Comparison of ENCODE assay signal across 10 mouse cellular contexts in the genomic region with DNA sequence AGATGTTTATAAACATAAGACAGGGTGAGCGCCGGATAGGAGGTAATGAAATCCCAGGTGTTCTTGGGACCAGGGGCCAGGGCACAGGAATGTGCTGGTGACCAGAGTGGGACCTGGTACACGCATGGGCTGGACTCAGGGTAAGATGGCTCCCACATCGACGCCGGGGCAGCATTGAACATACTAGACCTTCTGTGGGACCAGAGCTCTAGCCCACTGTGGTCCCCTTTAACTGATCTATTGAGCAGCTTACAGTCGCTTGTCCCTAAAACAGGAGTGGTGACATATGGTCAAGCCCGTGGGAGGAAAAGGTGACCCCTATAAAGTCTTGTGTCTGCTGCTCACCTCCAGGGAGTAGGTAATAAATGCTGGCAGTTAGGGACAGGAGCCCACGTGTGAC.
DNase-seq lines count a peak whose midpoint lies in the region; ATAC-seq and TF ChIP-seq lines count a peak whose summit lies in the region.
"Had no signal": no experiment of that assay in that cellular context is flagged by ENCODE, and none has a peak within 500 bp of the region (broad histone marks: within the 10 kb centered on the region; RNA-seq: fewer than 3 reads in every experiment).

No protein-coding gene starts in this region.

- no peak for TF ChIP-seq EP300 in stomach, postnatal 0 days (optimal IDR thresholded peaks at IDR 0.05)

- peak overlapping the region; percentile 81 for H3K9ac ChIP-seq in heart, embryonic 13.5 days
- H3K9ac ChIP-seq in limb, embryonic 12.5 days (replicated peaks): no peak overlapping the region
- no peak overlapping the region for H3K9ac ChIP-seq in stomach, postnatal 0 days (ENCODE audit: low read length)

- no peak for DNase-seq in heart, postnatal 4 days
- no peak for DNase-seq in testis, postnatal 10 days (ENCODE audit: low spot score)
- DNase-seq in stomach, postnatal 0 days (ENCODE audit: low spot score): no peak
- DNase-seq in left cerebral cortex, adult 8-10 months (ENCODE audit: low spot score in 2 of 2): no peak
- DNase-seq in left cerebral cortex, adult 18-20 months (ENCODE audit: low spot score in 2 of 2): no peak
- DNase-seq: cerebellum, adult 11-12 months; thymus, adult 2 months had no signal

- peak overlapping the region; percentile 49 for H3K4me3 ChIP-seq in heart, embryonic 13.5 days
- peak overlapping the region; percentile 3; the same call in 1 of the 2 replicates for H3K4me3 ChIP-seq in testis, adult 2 months (ENCODE audit: control insufficient read depth, low read depth, low read length)
- no peak overlapping the region for H3K4me3 ChIP-seq in limb, embryonic 12.5 days (replicated peaks)
- peak overlapping the region; percentile 2; the same call in 1 of the 2 replicates for H3K4me3 ChIP-seq in stomach, postnatal 0 days (ENCODE audit: low read depth, low read length)

- TF ChIP-seq CTCF in testis, adult 2 months (IDR thresholded peaks at IDR 0.05; ENCODE audit: control insufficient read depth, insufficient read depth, insufficient replicate concordance, low read depth, low read length): no peak
- TF ChIP-seq CTCF in stomach, postnatal 0 days (IDR thresholded peaks at IDR 0.05; ENCODE audit: low read depth): no peak

- no peaks in the 10 kb centered on the region for H3K9me3 ChIP-seq in heart, embryonic 13.5 days
- no peaks in the 10 kb centered on the region for H3K9me3 ChIP-seq in limb, embryonic 12.5 days
- no peaks in the 10 kb centered on the region for H3K9me3 ChIP-seq in stomach, postnatal 0 days (ENCODE audit: control insufficient read depth, low read length)

- H3K4me1 ChIP-seq in heart, embryonic 13.5 days: peaks cover 55% of the 10 kb centered on the region
- H3K4me1 ChIP-seq in testis, adult 2 months (ENCODE audit: control insufficient read depth, insufficient read depth, low read length): no peaks in the 10 kb centered on the region
- H3K4me1 ChIP-seq in limb, embryonic 12.5 days (replicated peaks): peaks cover 54% of the 10 kb centered on the region
- 0 out of 2 replicates have a peak, but pooled peaks cover 2% of the 10 kb centered on the region for H3K4me1 ChIP-seq in stomach, postnatal 0 days (replicated peaks; ENCODE audit: control insufficient read depth, insufficient read depth)

- 73% methylated on average over 9 of the region's 9 CpGs for WGBS in heart, embryonic 13.5 days
- 71% methylated on average over 9 of the region's 9 CpGs for WGBS in limb, embryonic 12.5 days
- 81% methylated on average over 9 of the region's 9 CpGs for WGBS in stomach, postnatal 0 days

- peak overlapping the region; percentile 93 for H3K27ac ChIP-seq in heart, embryonic 13.5 days (replicated peaks)
- no peak overlapping the region; the same call in 1 of the 2 replicates for H3K27ac ChIP-seq in testis, adult 2 months (ENCODE audit: control insufficient read depth, insufficient read depth, low read depth, low read length)
- no peak overlapping the region for H3K27ac ChIP-seq in limb, embryonic 12.5 days
- H3K27ac ChIP-seq in stomach, postnatal 0 days (replicated peaks): no peak overlapping the region; the same call in 1 of the 2 replicates

- peak overlapping the region; percentile 61 for H3K4me2 ChIP-seq in heart, embryonic 13.5 days
- 0 out of 2 replicates have a peak overlapping the region, but pooled peaks have one; percentile 13 for H3K4me2 ChIP-seq in limb, embryonic 12.5 days
- peak overlapping the region; percentile 25; the same call in 1 of the 2 replicates for H3K4me2 ChIP-seq in stomach, postnatal 0 days (replicated peaks; ENCODE audit: low read depth)

- TF ChIP-seq POLR2A in testis, adult 2 months (IDR thresholded peaks at IDR 0.05; ENCODE audit: control insufficient read depth, low read depth, low read length): no peak

- no peak for ATAC-seq in heart, embryonic 13.5 days (ENCODE audit: extremely low read depth, insufficient number of reproducible peaks, low FRiP score, low TSS enrichment)
- ATAC-seq in limb, embryonic 12.5 days (ENCODE audit: insufficient number of reproducible peaks, insufficient read depth, low FRiP score, low TSS enrichment, low read depth): no peak
- ATAC-seq in stomach, postnatal 0 days (ENCODE audit: low FRiP score, low TSS enrichment): no peak

- H3K36me3 ChIP-seq in heart, embryonic 13.5 days: peaks cover 5% of the 10 kb centered on the region; the same call in 1 of the 2 replicates
- no peaks in the 10 kb centered on the region for H3K36me3 ChIP-seq in testis, adult 2 months (ENCODE audit: control insufficient read depth, insufficient read depth, low read length)
- no peaks in the 10 kb centered on the region for H3K36me3 ChIP-seq in limb, embryonic 12.5 days
- no peaks in the 10 kb centered on the region for H3K36me3 ChIP-seq in stomach, postnatal 0 days (ENCODE audit: control insufficient read depth, insufficient read depth, low read length)

- peaks cover 87% of the 10 kb centered on the region for H3K27me3 ChIP-seq in heart, embryonic 13.5 days (replicated peaks)
- H3K27me3 ChIP-seq in testis, adult 2 months (ENCODE audit: control insufficient read depth, insufficient read depth, low read length): no peaks in the 10 kb centered on the region
- H3K27me3 ChIP-seq in limb, embryonic 12.5 days: 0 out of 2 replicates have a peak, but pooled peaks cover 8% of the 10 kb centered on the region
- no peaks in the 10 kb centered on the region for H3K27me3 ChIP-seq in stomach, postnatal 0 days (ENCODE audit: control insufficient read depth, insufficient read depth, low read length)
